Mouse (Mus musculus) forelimb bud, embryonic 11.5 days (tissue): ENCODE data around the gene Tgfbr3.
A peak's percentile ranks its signal among the peaks of the same experiment; 100 is the strongest.

Source experiments
- DNase-seq: peaks from one replicate; pipeline ENCODE4 v3.0.0-alpha.2; 2012; ENCODE audit warnings: low read depth, low spot score

Gene Tgfbr3

GRCm38 (mm10) chr5:107147413-107147812 lies 142.0 kb downstream of the Tgfbr3 start:
- DNase-seq, result no peak

GRCm38 (mm10) chr5:107146111-107146616 lies 143.3 kb downstream of the Tgfbr3 start:
- no peak for DNase-seq

GRCm38 (mm10) chr5:107145125-107145524 lies 144.3 kb downstream of the Tgfbr3 start:
- no peak for DNase-seq

GRCm38 (mm10) chr5:107144263-107144843 lies 145.1 kb downstream of the Tgfbr3 start:
- no peak for DNase-seq

- DNase-seq, result no peak
Observed at GRCm38 (mm10) chr5:107143406-107143805, 146.0 kb downstream of the Tgfbr3 start.

- no peak for DNase-seq
Observed at GRCm38 (mm10) chr5:107142791-107143190, 146.6 kb downstream of the Tgfbr3 start.

- DNase-seq, result no peak
Observed at GRCm38 (mm10) chr5:107141375-107141774, 148.1 kb downstream of the Tgfbr3 start.

GRCm38 (mm10) chr5:107139800-107140651 lies 149.4 kb downstream of the Tgfbr3 start:
- no peak for DNase-seq

- DNase-seq, result no peak
Observed at GRCm38 (mm10) chr5:107133336-107133735, 156.1 kb downstream of the Tgfbr3 start.

GRCm38 (mm10) chr5:107132231-107132630 lies 157.2 kb downstream of the Tgfbr3 start:
- DNase-seq, result no peak

GRCm38 (mm10) chr5:107129304-107129703 lies 160.1 kb downstream of the Tgfbr3 start:
- no peak for DNase-seq

- no peak for DNase-seq
Observed at GRCm38 (mm10) chr5:107126561-107126960, 162.9 kb downstream of the Tgfbr3 start.

- DNase-seq, result no peak
Observed at GRCm38 (mm10) chr5:107125131-107125530, 164.3 kb downstream of the Tgfbr3 start.

GRCm38 (mm10) chr5:107124531-107124930 lies 164.9 kb downstream of the Tgfbr3 start:
- DNase-seq, result no peak

GRCm38 (mm10) chr5:107122622-107123021 lies 166.8 kb downstream of the Tgfbr3 start:
- peak; percentile 52 for DNase-seq

GRCm38 (mm10) chr5:107121086-107121485 lies 168.3 kb downstream of the Tgfbr3 start:
- no peak for DNase-seq

GRCm38 (mm10) chr5:107120624-107121023 lies 168.8 kb downstream of the Tgfbr3 start:
- DNase-seq, result no peak

- no peak for DNase-seq
Observed at GRCm38 (mm10) chr5:107119896-107120295, 169.5 kb downstream of the Tgfbr3 start.

- no peak for DNase-seq
Observed at GRCm38 (mm10) chr5:107116821-107117220, 172.6 kb downstream of the Tgfbr3 start.

GRCm38 (mm10) chr5:107112656-107113275 lies 176.7 kb downstream of the Tgfbr3 start:
- DNase-seq, result no peak

- no peak for DNase-seq
Observed at GRCm38 (mm10) chr5:107111802-107112201, 177.6 kb downstream of the Tgfbr3 start.

GRCm38 (mm10) chr5:107110880-107111520 lies 178.4 kb downstream of the Tgfbr3 start:
- peak; percentile 80 for DNase-seq
